Mouse (Mus musculus) frontal cortex, postnatal 25 days (tissue): Measurements from ENCODE around the gene Lpgat1.

ENCODE experiments used
- DNase-seq, 2 experiments: peaks; one replicate each; pipeline ENCODE4 v3.0.0; 2022; ENCODE audit warnings: low spot score in 2 of 2

Lpgat1 gene

GRCm38 (mm10) chr1:191733822-191734221 is 16.2 kb downstream of the Lpgat1 start:
- no peak for DNase-seq

- no peak for DNase-seq
Measured at GRCm38 (mm10) chr1:191736425-191736824, 18.8 kb downstream of the Lpgat1 start.

GRCm38 (mm10) chr1:191737871-191738270 is 20.2 kb downstream of the Lpgat1 start:
- DNase-seq = no peak

- DNase-seq = no peak
Measured at GRCm38 (mm10) chr1:191738726-191739125, 21.1 kb downstream of the Lpgat1 start.

- DNase-seq = no peak
Measured at GRCm38 (mm10) chr1:191740587-191741361, 23.1 kb downstream of the Lpgat1 start.

GRCm38 (mm10) chr1:191741635-191742034 is 24.0 kb downstream of the Lpgat1 start:
- DNase-seq = no peak

GRCm38 (mm10) chr1:191748431-191748830 is 30.8 kb downstream of the Lpgat1 start:
- DNase-seq = no peak

- no peak for DNase-seq
Measured at GRCm38 (mm10) chr1:191756520-191757199, 39.0 kb downstream of the Lpgat1 start.

GRCm38 (mm10) chr1:191774106-191774505 is 56.5 kb downstream of the Lpgat1 start:
- no peak for DNase-seq

- DNase-seq = no peak
Measured at GRCm38 (mm10) chr1:191775116-191775515, 57.5 kb downstream of the Lpgat1 start.

- DNase-seq = no peak
Measured at GRCm38 (mm10) chr1:191777521-191777920, 59.9 kb downstream of the Lpgat1 start.

- DNase-seq = no peak
Measured at GRCm38 (mm10) chr1:191780470-191780869, 62.8 kb downstream of the Lpgat1 start.

- DNase-seq = no peak
Measured at GRCm38 (mm10) chr1:191785108-191785507, 67.5 kb downstream of the Lpgat1 start.

- no peak for DNase-seq
Measured at GRCm38 (mm10) chr1:191786255-191786654, 68.6 kb downstream of the Lpgat1 start.

- DNase-seq = no peak
Measured at GRCm38 (mm10) chr1:191787379-191787778, 69.7 kb downstream of the Lpgat1 start.

GRCm38 (mm10) chr1:191792991-191793390 is 75.4 kb downstream of the Lpgat1 start:
- DNase-seq = no peak

- DNase-seq = no peak
Measured at GRCm38 (mm10) chr1:191793888-191794532, 76.4 kb downstream of the Lpgat1 start.

GRCm38 (mm10) chr1:191796238-191796896 is 78.7 kb downstream of the Lpgat1 start:
- DNase-seq = no peak

GRCm38 (mm10) chr1:191802093-191802819 is 84.6 kb downstream of the Lpgat1 start:
- DNase-seq = no peak

- no peak for DNase-seq
Measured at GRCm38 (mm10) chr1:191802820-191803655, 85.4 kb downstream of the Lpgat1 start.

- DNase-seq = no peak
Measured at GRCm38 (mm10) chr1:191804747-191805146, 87.1 kb downstream of the Lpgat1 start.
